In genomic region chr10:68558105-68558827, GRCm38 (mm10) we compare ENCODE assay signal across 8 mouse cellular contexts. TPM values are rescaled to one million over a fixed set of nuclear protein-coding genes. Genes with fewer than 3 reads are reported as not detected.
A peak's percentile ranks its signal among the peaks of the same experiment; 100 is the strongest.
DNase-seq lines count a peak whose midpoint lies in the region; ATAC-seq lines count a peak whose summit lies in the region.

No protein-coding gene starts in this region.

- no peaks in the 10 kb centered on the region for H3K9me3 ChIP-seq in intestine, embryonic 16.5 days (ENCODE audit: control insufficient read depth, low read length)

- H3K27me3 ChIP-seq in intestine, embryonic 16.5 days (replicated peaks; ENCODE audit: control insufficient read depth, insufficient read depth, low read length), result no peaks in the 10 kb centered on the region

- peak; percentile 1 for DNase-seq in cerebellum, adult 11 months
- peak; percentile 64 for DNase-seq in brain, embryonic 18.5 days (ENCODE audit: low read depth, low spot score)
- peak; percentile 11 to 46 for DNase-seq in frontal cortex, postnatal 25 days (ENCODE audit: low spot score in 2 of 2)
- DNase-seq in left cerebral cortex, adult 9 months (ENCODE audit: low spot score in 2 of 2), result peak; percentile 46 to 86
- DNase-seq in right cerebral cortex, adult 2 months (ENCODE audit: low spot score in 2 of 2), result peak; percentile 67 to 80
- DNase-seq in thymus, adult 18-20 months, result no peak

- H3K9ac ChIP-seq in intestine, embryonic 16.5 days (ENCODE audit: low read depth, low read length), result no peak overlapping the region

- H3K4me2 ChIP-seq in intestine, embryonic 16.5 days (ENCODE audit: low read depth, low read length), result no peak overlapping the region

- 46% methylated on average over 13 of the region's 13 CpGs for WGBS in intestine, embryonic 16.5 days

- H3K4me1 ChIP-seq in intestine, embryonic 16.5 days (ENCODE audit: control insufficient read depth, insufficient read depth, low read length), result no peaks in the 10 kb centered on the region

- H3K27ac ChIP-seq in intestine, embryonic 16.5 days (ENCODE audit: low read length), result peak overlapping the region; percentile 59

- no peak for ATAC-seq in cerebellum, adult (ENCODE audit: insufficient number of reproducible peaks, low FRiP score, low TSS enrichment)
- ATAC-seq in intestine, embryonic 16.5 days, result peak; percentile 86

- H3K36me3 ChIP-seq in intestine, embryonic 16.5 days (ENCODE audit: control insufficient read depth, insufficient read depth, low read length), result no peaks in the 10 kb centered on the region

- no peak overlapping the region for H3K4me3 ChIP-seq in intestine, embryonic 16.5 days (ENCODE audit: low read length)

RNA-seq across cellular contexts. Expression of gene Cabcoco1, which starts 16.6 kb away (rescaled TPM):
- 8.4 and 9.0 TPM in 2 replicates for polyA plus RNA-seq in intestine, embryonic 16.5 days (2015; fragmentation: Nextera tagmentation; extraction: Ambion mirVana)

Comparison
In these comparisons a context has a peak if more than half of its experiments do, and no peak if none do; other contexts are left out.
1. DNase-seq: peak in cerebellum, adult 11 months (single experiment), brain, embryonic 18.5 days (single experiment), frontal cortex, postnatal 25 days (2 of 2), left cerebral cortex, adult 9 months (2 of 2) and right cerebral cortex, adult 2 months (2 of 2); none in thymus, adult 18-20 months (0 of 2).